Mouse (Mus musculus) adrenal gland, postnatal 14 days (tissue): Measurements from ENCODE around the gene Nav1. TPM values are rescaled to one million over a fixed set of nuclear protein-coding genes. Genes with fewer than 3 reads are reported as not detected.

ENCODE experiments used
- DNase-seq: peaks from one replicate; pipeline ENCODE4 v3.0.0; 2021; ENCODE audit warnings: mixed read lengths
- total RNA-seq: library from RNA; stranded (reverse); gene quantifications from 2 replicates; pipeline ENCODE4 v1.2.3, GENCODE M21; 2021

Nav1 gene
- total RNA-seq, 1 experiment from 2014 or later = 20.6 TPM

- no peak for DNase-seq
These were observed 10.2 kb upstream of the Nav1 start for GRCm38 (mm10) chr1:135617344-135617743.

DNA sequence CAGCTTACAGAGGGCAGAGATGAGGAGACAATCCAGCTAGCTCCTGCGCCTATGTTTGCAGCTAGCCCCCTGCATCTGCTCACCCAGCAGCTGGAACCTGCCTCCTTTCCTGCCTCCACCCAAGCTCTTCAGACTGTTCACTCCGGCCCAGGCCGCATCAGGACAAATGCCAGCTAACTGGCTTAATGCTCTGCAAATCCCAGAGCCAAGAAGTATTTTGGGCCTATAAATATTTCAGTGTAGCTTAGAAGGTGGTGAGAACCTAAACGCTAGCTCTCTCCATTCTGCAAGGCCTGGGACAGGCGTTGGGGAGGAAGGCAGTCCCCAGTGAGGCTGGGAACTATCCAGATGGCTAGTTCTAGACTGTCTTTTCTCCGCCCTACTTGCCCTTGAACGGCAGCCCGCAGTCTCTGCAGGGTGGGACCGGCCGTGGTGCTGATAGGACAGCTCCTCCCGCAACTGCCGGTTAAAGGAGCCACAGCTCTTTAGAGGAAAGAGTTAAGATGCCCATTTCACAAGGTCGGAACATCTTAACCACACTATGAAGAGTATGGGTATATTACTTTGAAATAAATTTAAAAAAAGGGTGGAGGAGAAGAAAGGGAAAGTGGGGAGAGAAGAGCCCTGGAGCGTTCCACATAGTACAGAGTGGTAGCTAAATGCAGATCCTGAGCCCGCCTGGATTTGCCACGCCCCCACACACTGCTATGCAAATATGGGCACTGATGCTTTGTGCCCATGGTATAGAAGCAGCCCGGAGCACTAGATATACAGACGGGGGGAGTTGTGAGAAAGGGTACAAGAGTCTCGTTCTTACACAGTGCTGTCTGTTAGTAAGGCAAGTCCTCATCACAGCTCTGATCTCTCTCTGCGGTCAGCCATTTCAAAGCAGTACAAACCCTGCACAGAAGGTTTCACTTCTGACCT lies 8.9 kb upstream of the Nav1 start:
- peak; percentile 86 for DNase-seq

DNA sequence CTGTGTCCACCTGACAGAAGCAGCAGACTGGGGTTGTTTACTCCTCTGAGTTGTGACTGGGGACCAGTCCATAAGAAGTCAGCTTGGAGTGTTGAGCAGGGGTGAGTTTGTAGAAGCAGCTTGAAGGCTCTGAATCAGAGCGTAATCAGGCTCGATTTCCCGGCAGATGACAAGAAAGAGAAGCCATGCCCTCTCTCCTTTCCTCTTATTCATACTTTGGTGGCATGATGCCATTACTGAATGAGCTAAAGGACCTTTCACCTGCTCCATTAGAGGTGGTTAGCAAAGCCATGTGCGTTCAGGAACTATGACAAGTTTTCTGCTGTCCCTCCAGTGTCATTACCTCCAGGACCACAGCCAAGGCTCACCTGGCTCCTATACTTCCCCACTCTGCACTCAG lies 2.5 kb upstream of the Nav1 start:
- no peak for DNase-seq

- no peak for DNase-seq
These were observed 610 bp downstream of the Nav1 start for GRCm38 (mm10) chr1:135606355-135607015.

- peak; percentile 58 for DNase-seq
These were observed 1.6 kb downstream of the Nav1 start for GRCm38 (mm10) chr1:135605530-135605929.

DNA sequence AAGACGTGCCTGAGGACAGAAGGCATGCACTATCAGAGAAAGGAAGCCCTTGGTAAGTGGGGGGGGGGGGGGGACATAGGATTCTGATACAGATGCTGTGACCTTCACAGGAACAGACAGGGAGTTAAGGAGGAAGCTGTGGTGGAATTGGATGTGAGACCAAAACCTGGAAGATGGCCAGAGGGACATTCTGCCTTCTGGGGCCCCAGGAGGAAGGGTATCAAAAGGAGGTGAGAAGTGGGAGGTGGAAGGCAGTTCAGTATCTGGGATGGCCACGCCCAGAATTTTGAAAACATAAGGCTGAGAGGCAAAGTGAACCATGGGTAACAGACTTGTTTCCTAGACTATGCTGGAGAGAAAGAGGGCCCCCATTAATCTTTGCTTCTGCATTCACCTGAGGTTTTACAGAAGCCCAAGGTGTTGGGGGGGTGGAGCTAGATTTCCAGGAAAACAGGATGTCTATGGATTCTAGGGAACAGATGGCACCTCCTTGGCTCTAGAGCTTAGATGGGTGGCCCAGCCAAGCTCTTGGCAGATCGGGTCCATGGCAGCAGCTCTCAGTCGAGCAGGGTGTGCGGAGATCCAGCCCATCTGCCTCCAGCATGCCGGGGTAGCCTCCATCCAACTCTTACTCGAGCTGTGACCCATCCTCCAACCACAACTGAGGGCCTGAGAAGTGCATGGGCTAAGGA lies 2.6 kb downstream of the Nav1 start:
- no peak for DNase-seq

- no peak for DNase-seq
These were observed 3.8 kb downstream of the Nav1 start for GRCm38 (mm10) chr1:135603121-135603870.

DNA sequence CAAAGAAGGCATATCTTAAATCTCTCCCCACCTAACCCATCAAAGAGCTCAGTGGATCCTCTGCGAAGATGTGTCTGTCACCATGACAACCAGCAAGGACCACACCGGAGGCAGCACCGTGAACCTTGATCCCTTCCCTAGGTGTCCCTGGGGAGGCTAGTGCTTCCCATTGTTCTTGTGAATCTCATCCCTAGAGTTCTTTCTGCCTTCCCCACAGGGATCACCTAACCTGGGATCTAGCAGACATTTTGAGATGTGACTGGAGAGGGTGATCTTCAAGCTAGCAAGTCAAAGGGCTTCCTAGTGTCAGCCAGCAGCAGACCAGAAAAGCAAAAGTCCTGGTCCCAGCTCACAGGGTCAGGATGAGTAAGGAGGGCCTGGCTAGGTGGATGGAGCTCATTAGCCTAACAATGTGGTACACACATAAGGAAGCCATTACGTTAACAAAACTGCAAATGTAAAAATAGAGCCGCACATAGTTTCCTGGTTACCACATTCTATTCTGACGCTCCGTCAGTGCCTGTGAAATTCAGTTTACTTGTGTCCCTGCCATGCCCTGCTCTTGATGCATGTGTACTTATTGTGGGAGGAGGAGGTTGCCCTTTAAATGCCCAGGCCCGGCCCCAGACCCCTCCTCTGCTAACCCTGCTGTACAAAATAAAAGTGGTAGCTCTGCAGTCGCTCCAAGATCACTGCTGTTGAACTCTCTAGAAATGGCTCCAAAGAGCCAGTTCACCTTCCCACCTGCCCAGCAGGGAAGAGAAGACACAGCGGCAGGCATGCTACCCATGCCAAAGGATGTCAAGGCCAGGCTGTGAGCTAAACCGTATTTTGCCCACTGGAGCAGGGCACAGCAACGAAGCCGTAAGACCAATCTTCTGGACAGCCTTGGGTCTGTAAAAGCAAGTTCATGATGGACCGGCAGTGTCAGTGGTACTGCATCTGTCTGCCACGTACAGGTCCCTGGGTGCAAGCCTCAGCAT lies 6.8 kb downstream of the Nav1 start:
- no peak for DNase-seq

DNA sequence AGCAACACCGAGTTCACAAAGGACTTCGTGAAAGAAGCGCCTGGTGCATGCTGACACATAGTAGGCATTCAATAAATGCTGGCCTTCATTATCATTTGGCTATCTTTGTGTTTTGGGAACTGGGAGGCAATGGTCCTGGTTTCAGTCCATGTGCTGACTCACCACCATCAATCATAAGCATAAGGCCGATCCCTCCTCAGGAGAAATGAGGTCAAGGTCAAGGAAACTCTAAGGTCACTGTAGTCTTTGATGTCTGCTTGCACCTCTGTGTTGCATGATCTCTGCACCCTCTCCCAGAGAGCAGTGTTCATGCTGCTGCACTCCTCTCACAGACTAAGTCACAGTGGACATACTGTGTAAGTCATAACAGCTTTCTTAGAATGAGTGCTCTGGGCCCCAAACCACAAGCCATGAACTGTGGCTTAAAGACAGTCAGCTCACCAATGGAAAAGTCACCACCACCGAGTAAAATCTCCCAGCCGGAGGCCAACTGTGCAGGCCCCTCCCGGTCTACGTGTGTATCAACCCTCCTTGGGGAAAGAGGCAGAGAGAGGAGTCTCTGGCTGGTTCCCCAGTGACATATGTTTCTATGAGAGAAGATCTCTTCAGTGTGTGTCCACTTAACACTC lies 8.7 kb downstream of the Nav1 start:
- peak; percentile 63 for DNase-seq

- DNase-seq = no peak
These were observed 12.7 kb downstream of the Nav1 start for GRCm38 (mm10) chr1:135594279-135594903.

DNA sequence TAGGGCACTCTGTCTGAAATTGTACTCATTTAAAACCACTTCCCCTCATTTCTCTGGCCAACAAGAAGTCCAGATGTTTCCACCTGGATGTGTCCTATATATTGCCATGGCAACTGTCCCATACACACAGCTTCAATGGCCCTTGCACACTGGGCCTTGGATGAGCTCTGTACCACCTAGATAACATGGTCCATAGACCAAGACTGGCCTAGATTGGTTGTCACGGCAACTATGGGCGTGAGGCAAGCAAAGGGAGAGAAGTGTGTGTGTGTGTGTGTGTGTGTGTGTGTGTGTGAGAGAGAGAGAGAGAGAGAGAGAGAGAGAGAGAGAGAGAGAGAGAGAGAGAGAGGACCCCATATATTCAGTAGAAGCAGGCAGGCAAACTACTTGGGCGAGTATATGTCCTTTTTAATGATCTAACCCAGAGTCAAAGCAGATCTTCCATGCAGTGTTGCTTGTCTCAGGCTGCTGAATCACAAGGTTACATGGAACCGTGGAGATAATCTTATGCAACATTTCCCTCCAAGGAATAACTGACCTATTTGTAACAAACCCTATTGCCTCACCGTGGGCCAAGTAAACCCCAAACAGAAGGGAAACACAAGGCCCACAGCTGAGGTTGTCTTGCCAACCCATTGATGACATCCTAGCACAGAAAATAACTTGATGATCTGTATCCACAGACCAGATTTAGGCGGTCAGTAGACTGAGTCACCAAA lies 13.4 kb downstream of the Nav1 start:
- DNase-seq = peak; percentile 52

GRCm38 (mm10) chr1:135590776-135591175 lies 16.3 kb downstream of the Nav1 start:
- DNase-seq = no peak

DNA sequence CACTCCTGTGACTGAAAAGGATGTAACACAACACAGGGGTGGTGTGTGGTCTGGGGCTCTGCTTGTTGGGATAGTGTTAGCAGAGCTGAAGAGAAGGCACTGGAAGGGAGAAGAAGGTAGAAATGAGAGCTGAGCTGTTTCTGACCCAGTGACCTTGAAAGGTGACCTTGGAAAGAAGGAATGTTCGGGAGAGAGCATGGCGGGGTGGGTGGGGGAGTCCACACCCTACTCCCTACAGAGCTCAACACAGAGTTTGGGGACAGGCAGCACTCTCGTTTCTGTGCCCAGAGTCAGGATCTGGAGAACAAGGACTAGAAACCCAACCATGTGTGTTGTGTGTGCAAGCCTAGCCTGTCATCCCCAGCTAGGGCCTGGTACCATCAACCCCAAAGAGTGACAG lies 18.1 kb downstream of the Nav1 start:
- no peak for DNase-seq

DNA sequence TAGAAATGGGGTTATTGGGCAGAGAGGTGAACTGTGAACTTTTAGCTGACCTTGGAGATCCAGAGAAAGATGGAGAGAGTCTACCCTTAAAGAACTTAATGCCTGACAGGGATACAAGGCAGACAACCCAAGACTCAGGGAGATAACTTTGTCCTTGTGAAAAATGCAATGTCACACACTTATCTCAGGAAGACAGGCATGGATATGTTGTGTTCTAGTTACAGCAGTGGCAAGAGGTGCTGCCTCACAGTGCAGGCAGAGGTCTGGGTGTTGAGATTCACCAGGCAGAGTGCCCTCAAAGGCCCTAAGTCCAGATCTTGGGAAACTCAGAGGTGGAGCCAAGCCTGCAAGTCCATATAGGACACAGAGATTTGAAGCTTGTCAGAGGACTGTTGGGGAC lies 20.2 kb downstream of the Nav1 start:
- DNase-seq = no peak

DNA sequence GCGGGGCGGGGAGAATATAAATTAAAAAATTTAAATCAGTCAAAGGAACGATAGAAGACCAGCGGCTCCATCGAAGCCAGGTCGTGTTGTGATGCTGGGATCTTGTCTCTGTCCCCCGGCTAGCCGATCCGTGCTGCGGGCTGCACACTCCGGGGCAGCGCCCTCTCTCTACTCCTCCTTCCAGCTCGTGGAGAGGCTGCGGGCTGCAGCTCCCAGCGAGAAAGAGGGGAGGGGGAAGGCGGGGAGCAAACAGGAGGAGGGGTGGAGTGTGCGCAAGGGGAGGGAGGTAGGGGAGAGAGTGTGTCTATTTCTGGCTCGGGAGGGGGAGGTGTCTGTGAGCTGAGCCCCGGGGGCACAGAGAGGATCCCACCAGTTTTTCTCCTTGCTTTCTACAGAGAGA lies 21.5 kb downstream of the Nav1 start:
- peak; percentile 59 for DNase-seq

- peak; percentile 76 for DNase-seq
These were observed 22.2 kb downstream of the Nav1 start for GRCm38 (mm10) chr1:135584587-135585541.

DNA sequence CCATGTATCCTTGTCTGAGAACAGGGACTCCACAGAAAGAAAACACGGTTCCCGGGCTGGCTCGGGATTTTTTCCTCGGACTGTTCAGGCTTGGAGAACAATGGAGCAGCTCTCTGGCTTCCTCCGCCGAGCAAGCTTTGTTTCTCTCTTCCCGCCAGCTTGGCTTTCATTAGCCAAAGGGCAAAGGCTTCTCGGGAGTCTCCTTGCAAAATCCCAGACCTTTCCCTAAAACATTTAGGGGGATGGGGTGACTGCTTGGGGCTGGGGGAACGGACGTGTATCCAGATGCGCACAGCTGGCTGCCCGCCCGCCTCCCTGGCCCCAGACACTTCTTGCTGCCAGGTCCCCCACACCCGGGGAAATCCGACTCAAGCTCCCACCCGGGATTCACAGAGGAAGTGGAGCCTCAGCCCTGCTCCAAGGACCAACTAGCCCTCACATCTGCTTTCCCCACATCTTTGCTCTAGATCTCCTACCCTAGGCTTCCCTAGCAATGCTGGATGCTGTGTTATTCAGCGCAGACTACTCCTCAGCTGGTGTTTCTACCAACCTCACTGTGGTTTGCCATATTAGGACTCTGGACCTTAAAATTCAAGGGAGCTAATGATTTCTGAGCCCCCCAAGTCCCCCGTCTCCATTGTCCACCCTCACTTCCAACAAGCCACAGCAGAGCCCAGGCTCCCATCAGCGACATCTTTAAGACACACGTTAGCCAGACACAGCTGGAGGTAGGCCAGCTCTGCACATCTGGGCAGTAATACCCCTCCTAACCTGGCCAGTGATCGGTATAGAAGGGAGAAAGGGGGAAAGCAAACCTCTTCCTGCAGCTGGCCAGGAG lies 23.2 kb downstream of the Nav1 start:
- DNase-seq = peak; percentile 26
